Mouse (Mus musculus) liver, embryonic 14.5 days (tissue): ENCODE measurements around the gene 4930469K13Rik. TPM values are rescaled to one million over a fixed set of nuclear protein-coding genes. Genes with fewer than 3 reads are reported as not detected.

Experiments used
- ATAC-seq: fragments of 200-750 bp; cut with Nextera tagmentation; 2 replicates; pipeline ENCODE4 v1.8.0; 2017; ENCODE audit warnings: moderate number of reproducible peaks, mild to moderate bottlenecking, moderate library complexity; ENCODE audit not compliant: insufficient read depth
- DNase-seq, 3 experiments: peaks; one replicate each; pipeline ENCODE4 v3.0.0-alpha.2; 2012 to 2013; ENCODE audit warnings: low read depth in 3 of 3, low spot score in 3 of 3
- H3K27ac ChIP-seq: fragments of 300-500 bp; sonication (generic); 2 replicates; pipeline ENCODE4 v1.5.1; 2014; ENCODE audit warnings: moderate library complexity, mild to moderate bottlenecking, control low read depth, inconsistent platforms
- H3K27me3 ChIP-seq: fragments of 300-500 bp; sonication (generic); 2 replicates; pipeline ENCODE4 v1.6.1; 2014; ENCODE audit warnings: mild to moderate bottlenecking, low read length, moderate library complexity; ENCODE audit not compliant: control insufficient read depth, insufficient read depth
- H3K36me3 ChIP-seq: fragments of 300-500 bp; sonication (generic); replicated peaks from 2 replicates; pipeline ENCODE4 v1.6.1; 2014; ENCODE audit warnings: low read depth; ENCODE audit not compliant: control insufficient read depth, insufficient read depth
- H3K4me1 ChIP-seq, 2 experiments: fragments of 200-500 bp in 1 of 2; fragments of 300-500 bp in 1 of 2; sonication (generic) in 1 of 2; replicated peaks; 2 replicates each; pipeline ENCODE4 v1.6.1; 2012 to 2014; ENCODE audit warnings: antibody characterized with exemption in 1 of 2, inconsistent platforms in 1 of 2, low read length in 1 of 2; ENCODE audit not compliant: control insufficient read depth in 2 of 2, insufficient read depth in 2 of 2
- H3K4me2 ChIP-seq: fragments of 300-500 bp; sonication (generic); 2 replicates; pipeline ENCODE4 v1.6.1; 2014; ENCODE audit warnings: low read depth, mild to moderate bottlenecking, control low read depth, moderate library complexity
- H3K4me3 ChIP-seq, 2 experiments: fragments of 200-500 bp in 1 of 2; fragments of 300-500 bp in 1 of 2; sonication (generic) in 1 of 2; 2 replicates each; pipeline ENCODE4 v1.5.1; 2012 to 2014; ENCODE audit warnings: low read depth in 2 of 2, low read length in 2 of 2, mild to moderate bottlenecking in 2 of 2, control low read depth in 1 of 2, inconsistent platforms in 1 of 2, moderate library complexity in 1 of 2; ENCODE audit not compliant: insufficient read depth in 1 of 2
- H3K9ac ChIP-seq: fragments of 300-500 bp; sonication (generic); replicated peaks from 2 replicates; pipeline ENCODE4 v1.6.1; 2014; ENCODE audit warnings: mild to moderate bottlenecking, control low read depth, moderate library complexity
- H3K9me3 ChIP-seq: fragments of 300-500 bp; sonication (generic); 2 replicates; pipeline ENCODE4 v1.6.1; 2016; ENCODE audit warnings: low read length, mixed read lengths; ENCODE audit not compliant: control insufficient read depth
- CTCF ChIP-seq: IDR thresholded peaks from 2 replicates; pipeline ENCODE4 v1.5.1; 2016; ENCODE audit warnings: antibody characterized with exemption, low read depth, control low read depth
- EP300 ChIP-seq: IDR thresholded peaks from 2 replicates; pipeline ENCODE4 v1.6.1; 2016; ENCODE audit warnings: antibody characterized with exemption, low read depth
- WGBS: fragments of 180-500 bp; shearing (Covaris S2); extraction: QIAGEN DNeasy Blood & Tissue Kit; methylation state at CpG from one replicate; pipeline ENCODE4 v1.1.7; 2014; ENCODE audit not compliant: insufficient replicate concordance; 5-methylcytosine and 5-hydroxymethylcytosine counted together
- polyA plus RNA-seq, 2 experiments: library from polyadenylated mRNA; depleted of rRNA in 1 of 2; stranded (reverse) in 1 of 2; unstranded in 1 of 2; fragments of >200 nt; fragmentation: Nextera tagmentation in 1 of 2; extraction: Ambion mirVana in 1 of 2; gene quantifications; 2 replicates each; pipeline versions ENCODE4 v1.2.1 to v1.2.3; 2012 to 2014

Gene 4930469K13Rik
- polyA plus RNA-seq, 2 experiments = not detected

GRCm38 (mm10) chr11:34010133-34010858, 88.1 kb downstream of the 4930469K13Rik start:
- H3K9ac ChIP-seq = no peak overlapping the region
- ATAC-seq = no peak
- no peaks in the 10 kb centered on the region for H3K27me3 ChIP-seq
- peaks cover 2 to 10% of the 10 kb centered on the region in 2 experiments; a peak in 3 of 4 replicates for H3K4me1 ChIP-seq
- no peaks in the 10 kb centered on the region for H3K36me3 ChIP-seq
- no peak overlapping the region for H3K4me3 ChIP-seq
- H3K4me2 ChIP-seq = no peak overlapping the region
- DNase-seq = no peak
- 32% methylated on average over 7 of the region's 7 CpGs for WGBS
- no peak for TF ChIP-seq CTCF
- TF ChIP-seq EP300 = no peak
- H3K9me3 ChIP-seq = no peaks in the 10 kb centered on the region
- H3K27ac ChIP-seq = no peak overlapping the region

GRCm38 (mm10) chr11:34009316-34010087, 88.9 kb downstream of the 4930469K13Rik start:
- no peak overlapping the region for H3K4me2 ChIP-seq
- H3K27me3 ChIP-seq = no peaks in the 10 kb centered on the region
- WGBS = 41% methylated on average over 12 of the region's 12 CpGs
- no peaks in the 10 kb centered on the region for H3K9me3 ChIP-seq
- H3K4me3 ChIP-seq = no peak overlapping the region
- H3K9ac ChIP-seq = no peak overlapping the region
- no peak for TF ChIP-seq EP300
- no peak for TF ChIP-seq CTCF
- H3K36me3 ChIP-seq = no peaks in the 10 kb centered on the region
- DNase-seq (no peak), ATAC-seq (no peak)
- H3K4me1 ChIP-seq = peaks cover 2 to 10% of the 10 kb centered on the region in 2 experiments; a peak in 3 of 4 replicates
- no peak overlapping the region for H3K27ac ChIP-seq

DNA sequence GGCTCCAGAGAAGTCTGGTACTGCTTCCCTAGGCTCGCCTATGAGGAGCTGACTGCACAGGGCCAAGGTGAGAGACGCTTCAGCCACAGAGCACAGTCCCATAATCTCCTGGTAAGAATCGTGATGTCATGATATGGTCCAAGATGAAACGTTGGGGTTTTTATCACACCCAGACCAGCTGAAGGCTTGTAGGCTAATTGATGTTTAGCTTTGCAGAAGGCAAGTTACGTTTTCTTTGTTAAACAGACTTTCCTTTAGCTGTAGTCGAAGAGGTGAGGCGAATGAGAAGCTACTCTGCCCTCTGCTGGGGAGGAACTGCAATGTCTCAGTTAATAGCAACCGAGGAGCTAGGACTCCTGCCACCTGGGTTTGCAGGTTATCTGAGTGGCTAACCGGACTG, 89.7 kb downstream of the 4930469K13Rik start:
- no peaks in the 10 kb centered on the region for H3K36me3 ChIP-seq
- peaks cover 2 to 10% of the 10 kb centered on the region in 2 experiments; a peak in 3 of 4 replicates for H3K4me1 ChIP-seq
- no peak overlapping the region for H3K27ac ChIP-seq
- WGBS = 7% methylated on average over 9 of the region's 9 CpGs
- peak; percentile 78 for TF ChIP-seq CTCF
- TF ChIP-seq EP300 = no peak
- no peaks in the 10 kb centered on the region for H3K27me3 ChIP-seq
- peak overlapping the region; percentile 65 for H3K4me2 ChIP-seq
- no peaks in the 10 kb centered on the region for H3K9me3 ChIP-seq
- peak overlapping the region; percentile 47; the same call in 1 of the 2 replicates for H3K9ac ChIP-seq
- ATAC-seq (peak; percentile 48; the same call in 1 of the 2 replicates), DNase-seq (peak in 2 of 3 experiments; percentile 35 to 50)
- H3K4me3 ChIP-seq = peak overlapping the region; percentile 15 to 34

- no peak for TF ChIP-seq CTCF
- no peak for TF ChIP-seq EP300
- no peak overlapping the region for H3K27ac ChIP-seq
- H3K9ac ChIP-seq = peak overlapping the region; percentile 47; the same call in 1 of the 2 replicates
- WGBS = 10% methylated on average over 11 of the region's 11 CpGs
- H3K4me1 ChIP-seq = peaks cover 2 to 10% of the 10 kb centered on the region in 2 experiments; a peak in 3 of 4 replicates
- no peaks in the 10 kb centered on the region for H3K36me3 ChIP-seq
- DNase-seq = peak in 2 of 3 experiments; percentile 12 to 28
- H3K27me3 ChIP-seq = no peaks in the 10 kb centered on the region
- peak overlapping the region; percentile 15 to 34; a peak in 3 of 4 replicates for H3K4me3 ChIP-seq
- H3K9me3 ChIP-seq = no peaks in the 10 kb centered on the region
- peak; percentile 52; the same call in 1 of the 2 replicates for ATAC-seq
- peak overlapping the region; percentile 65 for H3K4me2 ChIP-seq
Observed at GRCm38 (mm10) chr11:34008214-34008613, 90.1 kb downstream of the 4930469K13Rik start.

DNA sequence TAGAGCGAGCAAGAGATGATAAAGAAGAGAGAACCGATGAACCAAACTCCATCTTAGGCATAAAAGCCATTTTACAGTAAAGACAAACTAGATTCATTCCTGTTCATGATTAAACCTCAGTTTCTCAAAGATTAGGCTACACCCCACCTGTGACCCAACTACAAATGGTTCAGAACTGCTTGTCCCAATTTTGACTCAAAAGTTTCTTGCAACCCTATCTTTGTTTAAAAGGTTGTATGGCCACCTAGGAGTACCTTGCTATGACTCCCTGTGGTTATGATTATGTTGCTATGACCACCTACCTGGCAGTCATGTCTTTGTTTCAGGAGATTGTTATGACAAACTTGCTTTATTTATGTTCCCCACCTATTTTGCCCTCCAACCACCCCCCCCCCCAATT, 90.7 kb downstream of the 4930469K13Rik start:
- no peak overlapping the region for H3K4me3 ChIP-seq
- no peaks in the 10 kb centered on the region for H3K36me3 ChIP-seq
- 42% methylated on average over 2 of the region's 2 CpGs for WGBS
- H3K4me2 ChIP-seq = no peak overlapping the region
- no peak for DNase-seq
- no peak for ATAC-seq
- H3K4me1 ChIP-seq = peaks cover 2 to 10% of the 10 kb centered on the region in 2 experiments; a peak in 3 of 4 replicates
- no peak for TF ChIP-seq CTCF
- TF ChIP-seq EP300 = no peak
- no peaks in the 10 kb centered on the region for H3K27me3 ChIP-seq
- no peak overlapping the region for H3K9ac ChIP-seq
- H3K27ac ChIP-seq = no peak overlapping the region
- H3K9me3 ChIP-seq = no peaks in the 10 kb centered on the region
